Mouse (Mus musculus) ES-Bruce4 (cell line): Measurements from ENCODE around the gene Grik4. TPM values are rescaled to one million over a fixed set of nuclear protein-coding genes. Genes with fewer than 3 reads are reported as not detected.

Experiments
- H3K27ac ChIP-seq: 2 replicates; pipeline ENCODE4 v1.5.1; 2012; ENCODE audit warnings: low read length, inconsistent platforms; ENCODE audit not compliant: insufficient read depth
- H3K27me3 ChIP-seq: 2 replicates; pipeline ENCODE4 v1.6.1; 2012; ENCODE audit warnings: mild to moderate bottlenecking, low read length, inconsistent platforms; ENCODE audit not compliant: control insufficient read depth, poor library complexity, insufficient read depth, severe bottlenecking
- H3K36me3 ChIP-seq: 2 replicates; pipeline ENCODE4 v1.6.1; 2012; ENCODE audit warnings: inconsistent platforms, mild to moderate bottlenecking, low read length, moderate library complexity; ENCODE audit not compliant: control insufficient read depth, poor library complexity, insufficient read depth, severe bottlenecking
- H3K4me1 ChIP-seq: one replicate; pipeline ENCODE4 v1.8.1; 2011; ENCODE audit warnings: low read length; ENCODE audit not compliant: control insufficient read depth, insufficient read depth
- H3K4me3 ChIP-seq: 2 replicates; pipeline ENCODE4 v1.5.1; 2011; ENCODE audit warnings: low read depth, mild to moderate bottlenecking, low read length
- H3K9ac ChIP-seq: 2 replicates; pipeline ENCODE4 v1.6.1; 2012; ENCODE audit warnings: low read depth, mild to moderate bottlenecking, inconsistent platforms; ENCODE audit not compliant: poor library complexity, severe bottlenecking
- H3K9me3 ChIP-seq: replicated peaks from 2 replicates; pipeline ENCODE4 v1.6.1; 2012; ENCODE audit warnings: mild to moderate bottlenecking, low read length, inconsistent platforms; ENCODE audit not compliant: control insufficient read depth, poor library complexity, insufficient read depth, severe bottlenecking
- CTCF ChIP-seq: IDR thresholded peaks from one replicate; pipeline ENCODE4 v1.8.1; 2011; ENCODE audit warnings: low read depth, low read length
- EP300 ChIP-seq: IDR thresholded peaks from 2 replicates; pipeline ENCODE4 v1.6.1; 2011; ENCODE audit warnings: low read depth, low read length; ENCODE audit not compliant: insufficient read depth
- POLR2A ChIP-seq: IDR thresholded peaks from one replicate; pipeline ENCODE4 v1.8.1; 2011; ENCODE audit warnings: low read length; ENCODE audit not compliant: insufficient read depth
- polyA plus RNA-seq: library from polyadenylated mRNA; stranded (reverse); fragments of >200 nt; gene quantifications from 2 replicates; pipeline ENCODE4 v1.2.4, GENCODE M21; 2011; ENCODE audit warnings: low read depth; ENCODE audit not compliant: missing spikeins, insufficient read depth, insufficient read length

Gene Grik4
- polyA plus RNA-seq, 1 experiment, result 1.0 TPM

DNA sequence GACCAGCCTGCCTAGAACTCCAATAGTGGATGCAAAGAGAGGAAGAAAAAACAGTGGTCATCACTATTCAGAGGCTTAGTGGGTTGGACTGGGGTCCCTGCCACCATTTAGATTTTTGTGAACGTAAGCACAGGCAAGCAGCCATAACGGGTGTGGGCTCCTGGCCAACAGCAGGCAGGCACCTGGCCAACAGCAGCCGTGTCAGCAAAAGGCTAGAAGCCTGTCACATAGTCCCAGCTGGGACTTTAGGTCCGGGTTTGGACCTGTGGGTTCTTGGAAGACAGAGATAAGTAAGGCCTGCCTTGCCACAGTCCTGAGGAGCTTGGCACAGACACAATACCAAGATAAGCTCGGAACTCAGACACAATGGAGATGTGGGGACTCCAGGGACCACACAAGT lies 145.1 kb downstream of the Grik4 start:
- Histone ChIP-seq H3K9me3 (no peaks in the 10 kb centered on the region), H3K9ac (no peak overlapping the region), H3K27me3 (no peaks in the 10 kb centered on the region), H3K4me3 (no peak overlapping the region), H3K27ac (no peak overlapping the region), H3K36me3 (no peaks in the 10 kb centered on the region), H3K4me1 (no peaks in the 10 kb centered on the region)
- TF ChIP-seq EP300 (no peak), POLR2A (no peak), CTCF (no peak)

GRCm38 (mm10) chr9:42798280-42798679 lies 146.0 kb downstream of the Grik4 start:
- Histone ChIP-seq H3K4me3 (no peak overlapping the region), H3K27me3 (no peaks in the 10 kb centered on the region), H3K27ac (no peak overlapping the region), H3K9ac (no peak overlapping the region), H3K9me3 (no peaks in the 10 kb centered on the region), H3K4me1 (no peaks in the 10 kb centered on the region), H3K36me3 (no peaks in the 10 kb centered on the region)
- TF ChIP-seq POLR2A, result no peak
- no peak for TF ChIP-seq CTCF
- TF ChIP-seq EP300, result no peak

- no peak for TF ChIP-seq POLR2A
- no peak for TF ChIP-seq EP300
- no peak for TF ChIP-seq CTCF
- no peak overlapping the region for H3K27ac ChIP-seq
- no peaks in the 10 kb centered on the region for H3K36me3 ChIP-seq
- no peak overlapping the region for H3K9ac ChIP-seq
- H3K27me3 ChIP-seq, result no peaks in the 10 kb centered on the region
- no peak overlapping the region for H3K4me3 ChIP-seq
- no peaks in the 10 kb centered on the region for H3K9me3 ChIP-seq
- H3K4me1 ChIP-seq, result no peaks in the 10 kb centered on the region
These were observed 147.0 kb downstream of the Grik4 start for GRCm38 (mm10) chr9:42797276-42797675.

GRCm38 (mm10) chr9:42795881-42796280 lies 148.4 kb downstream of the Grik4 start:
- TF ChIP-seq CTCF, result no peak

GRCm38 (mm10) chr9:42794006-42794405 lies 150.3 kb downstream of the Grik4 start:
- TF ChIP-seq CTCF, result no peak
- TF ChIP-seq POLR2A, result no peak
- no peak for TF ChIP-seq EP300
- H3K36me3 ChIP-seq, result no peaks in the 10 kb centered on the region
- no peak overlapping the region for H3K27ac ChIP-seq
- no peak overlapping the region for H3K4me3 ChIP-seq
- H3K9me3 ChIP-seq, result no peaks in the 10 kb centered on the region
- H3K9ac ChIP-seq, result no peak overlapping the region
- no peaks in the 10 kb centered on the region for H3K27me3 ChIP-seq
- no peaks in the 10 kb centered on the region for H3K4me1 ChIP-seq

More at GRCm38 (mm10) chr9:42795881-42796280, 148.4 kb downstream of the Grik4 start:
- no peaks in the 10 kb centered on the region for H3K36me3 ChIP-seq
- H3K4me3 ChIP-seq, result no peak overlapping the region
- H3K9ac ChIP-seq, result no peak overlapping the region
- no peaks in the 10 kb centered on the region for H3K9me3 ChIP-seq
- no peaks in the 10 kb centered on the region for H3K4me1 ChIP-seq
- no peaks in the 10 kb centered on the region for H3K27me3 ChIP-seq
- no peak overlapping the region for H3K27ac ChIP-seq

DNA sequence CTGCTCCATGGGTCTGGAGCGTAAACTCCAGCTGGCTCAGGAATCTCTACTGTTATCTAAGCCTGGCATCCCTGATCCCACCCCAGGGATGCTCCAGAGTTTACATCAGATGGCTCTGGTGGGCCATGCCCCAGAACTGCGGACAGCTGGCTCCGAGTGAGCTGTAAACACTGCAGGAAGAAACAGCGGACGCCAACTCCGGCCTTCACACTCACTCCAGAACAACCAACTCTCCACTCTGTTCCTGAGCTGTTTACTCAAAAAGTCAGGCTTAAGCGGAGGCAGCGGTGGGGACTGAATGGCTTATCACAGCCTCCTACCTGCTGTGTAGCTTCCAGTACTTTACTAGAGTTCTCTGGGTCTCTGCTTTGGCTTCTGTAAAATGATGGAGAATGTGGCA lies 150.7 kb downstream of the Grik4 start:
- Histone ChIP-seq H3K27ac (no peak overlapping the region), H3K27me3 (no peaks in the 10 kb centered on the region), H3K9me3 (no peaks in the 10 kb centered on the region), H3K4me1 (no peaks in the 10 kb centered on the region), H3K9ac (no peak overlapping the region), H3K36me3 (no peaks in the 10 kb centered on the region), H3K4me3 (no peak overlapping the region)
- TF ChIP-seq EP300 (no peak), POLR2A (no peak)
